Mouse (Mus musculus): Measurements from ENCODE around the gene Sec13.

DNA sequence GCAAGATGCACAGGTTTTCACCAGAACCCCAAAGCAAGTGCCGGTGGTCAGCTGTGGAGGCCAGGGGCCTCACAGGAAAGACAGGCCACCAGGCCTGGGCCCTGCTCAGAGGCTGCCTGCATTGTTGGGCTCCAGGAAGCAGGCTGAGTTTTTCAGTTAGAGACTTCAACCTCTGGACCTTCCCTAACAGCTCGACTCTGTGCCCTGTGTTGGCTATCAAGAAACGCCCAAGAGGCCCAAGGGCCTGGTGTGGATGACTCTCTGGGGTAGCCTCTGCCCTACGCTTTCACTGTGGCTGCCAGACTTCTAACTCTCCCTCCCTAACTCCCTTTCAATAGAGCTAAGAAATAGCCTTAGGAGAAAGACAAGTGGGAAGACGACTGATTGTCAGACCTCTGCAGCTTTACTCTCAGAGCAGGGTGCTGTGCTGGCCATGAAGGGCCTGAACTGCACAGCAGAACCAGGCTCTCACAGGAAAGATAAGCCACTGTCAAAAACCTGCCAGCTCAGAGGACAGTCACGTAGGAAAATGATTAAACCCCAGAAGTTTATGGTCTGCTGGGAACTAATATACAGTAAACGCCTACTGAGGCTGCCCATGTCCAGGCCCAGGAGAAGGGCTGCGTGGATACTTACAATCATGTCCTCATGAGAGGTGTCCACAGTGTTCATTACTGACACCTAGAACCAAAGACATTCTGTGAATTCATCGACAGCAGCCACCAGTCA is 3.1 kb downstream of the Sec13 start:
- TF ChIP-seq CTCF (IDR thresholded peaks at IDR 0.05; ENCODE audit: low read depth), result no peak
- TF ChIP-seq EP300 (IDR thresholded peaks at IDR 0.05; ENCODE audit: low read depth), result no peak

Measured in liver, postnatal 0 days (tissue).